Mouse (Mus musculus): Measurements from ENCODE around the gene Rbp2. TPM values are rescaled to one million over a fixed set of nuclear protein-coding genes. Genes with fewer than 3 reads are reported as not detected.

Gene Rbp2
- not detected in 2 replicates for polyA plus RNA-seq (2016; fragmentation: Nextera tagmentation; extraction: Ambion mirVana)

DNA sequence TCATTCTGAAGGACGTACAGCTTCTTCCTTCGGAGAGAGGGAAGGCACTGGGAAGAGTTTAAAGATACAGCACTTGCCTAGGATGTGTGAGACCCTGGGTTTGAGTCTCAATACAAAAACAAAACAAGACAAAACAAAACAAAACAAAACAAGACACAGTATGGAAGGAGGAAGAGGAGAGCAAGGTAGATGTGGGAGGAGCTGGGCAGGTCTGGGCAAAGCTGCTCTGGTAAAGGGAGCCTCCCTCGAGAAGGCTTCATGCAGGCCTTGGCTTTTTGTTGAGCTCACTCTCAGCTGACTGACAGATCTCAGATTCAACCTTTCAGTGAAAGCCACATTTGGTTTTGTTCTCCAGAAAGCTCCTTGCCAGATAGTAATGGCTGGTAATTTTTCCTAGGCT lies at the start of gene Rbp2:
Rbp2 (plus strand) TSS at position 301 of the 400 bp plus-strand sequence.
- 83% methylated on average over 3 of the region's 3 CpGs for WGBS
- H3K4me2 ChIP-seq, result no peak within 1 kb of the TSS
- no peak within 1 kb of the TSS for H3K27ac ChIP-seq
- no peaks in the 10 kb centered on the region for H3K36me3 ChIP-seq (replicated peaks)
- ATAC-seq (ENCODE audit: low FRiP score), result no peak
- H3K4me3 ChIP-seq (replicated peaks), result no peak within 1 kb of the TSS
- no peaks in the 10 kb centered on the region for H3K9me3 ChIP-seq
- no peaks in the 10 kb centered on the region for H3K27me3 ChIP-seq
- H3K4me1 ChIP-seq, result no peaks in the 10 kb centered on the region
- H3K9ac ChIP-seq, result no peak within 1 kb of the TSS

DNA sequence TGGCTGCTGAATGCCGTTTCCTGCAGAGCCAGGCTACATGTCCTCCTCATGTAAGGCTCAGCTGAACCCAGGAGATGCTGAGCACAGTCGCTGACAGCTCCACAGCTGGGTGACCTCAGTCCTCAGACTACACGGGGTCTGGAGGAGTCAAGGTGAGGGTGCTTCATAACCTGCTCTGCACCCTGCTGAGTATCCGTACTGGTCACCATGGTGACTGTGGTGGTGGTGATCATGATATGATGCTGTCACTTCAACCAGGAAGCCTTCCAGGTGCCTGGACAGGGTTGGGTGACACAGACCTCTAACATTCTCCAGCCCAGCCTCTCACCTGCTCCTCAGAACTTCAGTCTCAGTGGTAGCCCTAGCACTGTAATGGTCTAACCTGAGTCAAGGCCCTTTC lies 48.1 kb upstream of the Rbp2 start:
- Histone ChIP-seq H3K9me3 (no peaks in the 10 kb centered on the region), H3K36me3 (replicated peaks) (no peaks in the 10 kb centered on the region), H3K9ac (no peak overlapping the region), H3K4me2 (no peak overlapping the region), H3K27ac (no peak overlapping the region), H3K27me3 (peaks cover 63% of the 10 kb centered on the region), H3K4me3 (replicated peaks) (no peak overlapping the region), H3K4me1 (peaks cover 12% of the 10 kb centered on the region)
- 82% methylated on average over 4 of the region's 4 CpGs for WGBS
- ATAC-seq (ENCODE audit: low FRiP score), result no peak

DNA sequence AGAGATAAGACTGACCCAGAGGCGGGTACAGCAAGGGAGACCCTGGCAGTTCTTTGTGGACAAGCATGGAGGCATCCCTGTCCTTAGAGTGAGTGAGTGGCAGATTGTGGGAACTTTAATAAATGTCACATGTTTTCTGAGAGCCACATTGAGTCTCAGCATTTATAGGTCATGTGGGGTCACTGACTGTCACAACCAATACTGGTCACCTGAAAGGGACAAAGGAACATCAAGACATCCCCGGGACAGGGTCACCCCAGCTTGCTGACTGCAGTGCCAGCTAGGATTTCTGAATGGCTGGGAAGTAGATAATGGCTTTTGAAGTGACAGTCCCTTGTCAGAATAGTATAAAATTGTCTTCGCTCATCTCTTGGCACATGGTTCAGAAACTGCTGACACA lies 46.8 kb upstream of the Rbp2 start:
- Histone ChIP-seq H3K4me3 (replicated peaks) (no peak overlapping the region), H3K27me3 (peaks cover 52% of the 10 kb centered on the region), H3K9ac (no peak overlapping the region), H3K4me2 (no peak overlapping the region), H3K27ac (no peak overlapping the region), H3K4me1 (no peaks in the 10 kb centered on the region; the same call in 1 of the 2 replicates), H3K36me3 (replicated peaks) (no peaks in the 10 kb centered on the region), H3K9me3 (no peaks in the 10 kb centered on the region)
- 60% methylated on average over 3 of the region's 3 CpGs for WGBS
- no peak for ATAC-seq (ENCODE audit: low FRiP score)

DNA sequence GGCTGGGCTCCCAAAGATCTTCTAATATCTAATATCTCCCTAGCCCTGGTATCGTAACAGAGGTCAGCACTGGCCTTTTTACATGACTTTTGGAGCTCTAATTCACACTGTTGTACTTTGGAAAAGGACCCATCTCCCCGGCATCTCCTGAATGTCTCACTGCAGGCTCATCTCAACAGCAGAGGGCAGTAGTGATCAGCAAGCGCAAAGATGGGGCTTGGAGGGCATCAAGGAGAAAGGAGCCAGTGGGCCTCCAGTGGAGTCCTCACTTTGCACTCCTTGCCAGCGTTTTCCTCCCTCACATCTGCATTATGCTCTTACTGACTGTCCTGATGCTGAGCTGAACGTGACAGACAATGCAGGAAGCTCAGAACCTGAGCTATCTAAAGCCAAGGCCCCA lies 43.3 kb upstream of the Rbp2 start:
- Histone ChIP-seq H3K4me1 (no peaks in the 10 kb centered on the region; the same call in 1 of the 2 replicates), H3K9ac (no peak overlapping the region), H3K36me3 (replicated peaks) (no peaks in the 10 kb centered on the region), H3K27me3 (peaks cover 32% of the 10 kb centered on the region), H3K9me3 (no peaks in the 10 kb centered on the region), H3K27ac (no peak overlapping the region), H3K4me3 (replicated peaks) (no peak overlapping the region), H3K4me2 (no peak overlapping the region)
- no peak for ATAC-seq (ENCODE audit: low FRiP score)
- WGBS, result 36% methylated on average over 5 of the region's 5 CpGs

DNA sequence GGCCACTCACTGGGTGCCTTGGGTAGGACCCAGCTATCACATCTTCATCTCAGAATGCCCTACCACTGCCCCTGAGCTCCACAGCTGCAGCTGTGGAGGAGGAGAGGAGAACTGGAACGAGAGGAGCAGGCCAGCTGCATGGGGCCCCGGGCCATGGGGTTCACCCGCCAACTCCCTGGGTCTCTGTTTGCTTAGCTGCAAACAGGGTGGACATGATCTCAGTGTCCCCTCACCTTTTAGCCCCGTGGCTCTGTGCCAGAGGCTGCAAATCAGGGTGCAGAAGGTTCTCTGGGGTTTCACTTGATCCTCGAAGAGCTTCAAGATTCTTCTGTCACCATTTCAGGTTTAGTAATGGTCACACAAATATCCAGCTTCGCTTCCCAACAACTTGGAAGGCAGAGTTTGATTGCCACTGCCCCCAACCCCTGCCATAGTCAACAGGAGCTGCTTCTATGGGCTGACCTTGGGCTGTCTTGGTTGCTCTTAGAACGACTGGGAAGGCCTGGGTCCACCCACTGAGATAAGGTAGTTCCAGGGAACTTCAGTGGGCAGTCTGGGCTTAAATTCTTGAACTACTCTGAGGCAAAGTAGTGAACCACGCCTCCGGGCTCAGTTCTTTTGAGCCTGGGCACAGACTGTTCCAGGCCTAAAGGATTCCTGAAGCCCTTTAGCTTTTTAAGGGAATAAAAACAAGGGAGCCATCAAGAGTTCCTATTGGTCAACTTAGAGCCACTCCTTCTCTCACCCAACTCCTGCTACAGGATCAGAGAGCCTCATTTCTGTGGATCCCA lies 40.4 kb upstream of the Rbp2 start:
- Histone ChIP-seq H3K4me3 (replicated peaks) (no peak overlapping the region), H3K9me3 (no peaks in the 10 kb centered on the region), H3K36me3 (replicated peaks) (no peaks in the 10 kb centered on the region), H3K4me1 (peaks cover 3% of the 10 kb centered on the region; the same call in 1 of the 2 replicates), H3K9ac (no peak overlapping the region), H3K4me2 (no peak overlapping the region), H3K27me3 (peaks cover 21% of the 10 kb centered on the region; the same call in 1 of the 2 replicates), H3K27ac (no peak overlapping the region)
- no peak for ATAC-seq (ENCODE audit: low FRiP score)
- 83% methylated on average over 9 of the region's 9 CpGs for WGBS

DNA sequence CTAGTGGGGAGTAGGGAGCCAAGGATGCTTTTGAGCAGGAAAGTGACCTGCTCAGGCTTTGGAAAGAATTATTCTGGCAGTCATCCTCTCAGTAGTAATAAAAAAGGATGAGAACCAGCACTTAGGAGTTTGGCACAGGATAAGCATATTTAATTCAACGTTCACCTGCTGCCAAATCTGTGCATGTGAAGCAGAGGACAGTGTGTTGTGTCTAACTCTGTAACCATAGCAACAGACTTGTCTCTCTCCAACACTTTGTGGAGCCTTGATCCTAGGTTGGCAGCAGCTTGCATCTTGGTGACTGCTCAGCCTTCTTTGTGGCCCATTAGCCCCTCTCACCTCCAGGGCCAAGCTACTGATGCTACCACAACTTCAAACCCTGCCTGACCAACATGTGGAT lies 34.9 kb upstream of the Rbp2 start:
- no peaks in the 10 kb centered on the region for H3K36me3 ChIP-seq (replicated peaks)
- ATAC-seq (ENCODE audit: low FRiP score), result no peak
- no peak overlapping the region for H3K4me2 ChIP-seq
- no peaks in the 10 kb centered on the region for H3K9me3 ChIP-seq
- H3K4me1 ChIP-seq, result peaks cover 3% of the 10 kb centered on the region; the same call in 1 of the 2 replicates
- no peak overlapping the region for H3K9ac ChIP-seq
- no peak overlapping the region for H3K27ac ChIP-seq
- WGBS, result 83% methylated on average over 1 of the region's 1 CpGs
- H3K4me3 ChIP-seq (replicated peaks), result no peak overlapping the region
- no peaks in the 10 kb centered on the region for H3K27me3 ChIP-seq

DNA sequence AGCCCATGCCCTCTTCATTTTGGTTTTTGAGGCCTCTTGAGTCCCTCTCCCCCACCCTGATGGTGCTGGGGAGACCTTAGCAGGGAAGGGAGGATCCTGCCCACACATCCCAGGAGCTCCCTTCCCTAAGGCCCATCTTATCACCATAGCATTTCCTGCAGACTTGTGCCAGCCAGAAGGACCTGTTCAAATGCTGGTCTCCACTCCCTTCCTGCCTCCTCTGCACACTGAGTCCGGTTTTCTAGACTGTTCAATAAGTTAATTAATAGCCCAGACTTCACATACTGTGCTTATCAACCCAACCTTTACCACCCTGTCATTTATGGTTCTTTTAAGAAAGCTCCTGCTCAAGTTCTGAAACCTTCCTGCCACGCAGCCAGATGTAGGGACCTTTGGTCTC lies 19.2 kb upstream of the Rbp2 start:
- Histone ChIP-seq H3K9me3 (no peaks in the 10 kb centered on the region), H3K4me1 (no peaks in the 10 kb centered on the region), H3K27ac (no peak overlapping the region), H3K9ac (no peak overlapping the region), H3K4me3 (replicated peaks) (no peak overlapping the region), H3K36me3 (replicated peaks) (no peaks in the 10 kb centered on the region), H3K27me3 (no peaks in the 10 kb centered on the region), H3K4me2 (no peak overlapping the region)
- ATAC-seq (ENCODE audit: low FRiP score), result no peak
- 83% methylated on average over 2 of the region's 2 CpGs for WGBS

DNA sequence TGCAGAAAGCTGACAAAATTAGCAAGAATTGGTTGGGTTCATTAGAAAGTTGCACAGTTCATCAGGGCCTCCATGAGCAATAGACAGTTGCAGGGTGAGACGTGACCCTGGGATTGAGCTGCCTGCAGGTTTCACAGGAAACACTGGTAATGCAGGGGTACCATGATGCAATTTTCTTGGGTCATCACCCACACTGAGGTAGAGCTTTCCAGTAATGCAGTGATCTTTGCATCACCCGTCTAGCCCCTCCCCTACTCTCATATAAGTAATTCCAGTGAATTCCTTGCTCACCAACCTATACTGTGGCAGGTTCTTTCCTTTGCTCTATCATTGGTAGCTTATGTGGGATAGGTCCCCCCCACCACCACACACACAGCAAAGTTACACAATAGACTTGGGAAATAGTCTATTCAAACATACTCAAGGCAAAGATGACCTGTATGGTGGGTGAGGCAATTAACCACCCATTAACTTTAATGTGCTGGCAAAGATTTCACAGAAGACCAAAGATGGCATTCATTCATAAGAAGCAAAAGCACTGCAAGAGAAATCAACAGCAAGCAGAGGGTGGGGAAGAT lies 5.7 kb upstream of the Rbp2 start:
- ATAC-seq (ENCODE audit: low FRiP score), result no peak
- WGBS, result 80% methylated on average over 2 of the region's 2 CpGs
- Histone ChIP-seq H3K9me3 (no peaks in the 10 kb centered on the region), H3K4me2 (no peak overlapping the region), H3K9ac (no peak overlapping the region), H3K4me1 (no peaks in the 10 kb centered on the region), H3K27me3 (no peaks in the 10 kb centered on the region), H3K27ac (no peak overlapping the region), H3K4me3 (replicated peaks) (no peak overlapping the region), H3K36me3 (replicated peaks) (no peaks in the 10 kb centered on the region)

DNA sequence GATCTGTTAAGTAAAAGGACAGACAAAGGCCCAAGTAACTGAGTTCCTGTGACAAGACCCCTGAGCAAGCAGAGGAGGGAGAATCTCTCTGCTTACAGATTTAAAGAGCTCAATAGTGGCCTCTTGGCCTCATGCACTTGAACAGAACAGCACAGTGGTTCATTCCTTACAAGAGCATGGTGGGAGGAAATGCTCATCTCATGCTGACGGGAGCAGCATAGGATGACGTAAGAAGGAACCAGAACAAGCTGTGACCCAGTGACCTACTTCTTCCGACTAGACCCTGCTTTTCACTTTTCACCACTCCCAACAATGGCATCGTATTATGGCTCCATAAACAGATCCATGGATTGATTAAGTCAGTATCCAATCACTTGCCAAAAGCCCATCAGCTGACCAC lies 3.7 kb upstream of the Rbp2 start:
- WGBS, result 62% methylated on average over 4 of the region's 4 CpGs
- Histone ChIP-seq H3K4me1 (no peaks in the 10 kb centered on the region), H3K27me3 (no peaks in the 10 kb centered on the region), H3K36me3 (replicated peaks) (no peaks in the 10 kb centered on the region), H3K27ac (no peak overlapping the region), H3K4me3 (replicated peaks) (no peak overlapping the region), H3K9me3 (no peaks in the 10 kb centered on the region), H3K4me2 (no peak overlapping the region), H3K9ac (no peak overlapping the region)
- no peak for ATAC-seq (ENCODE audit: low FRiP score)

DNA sequence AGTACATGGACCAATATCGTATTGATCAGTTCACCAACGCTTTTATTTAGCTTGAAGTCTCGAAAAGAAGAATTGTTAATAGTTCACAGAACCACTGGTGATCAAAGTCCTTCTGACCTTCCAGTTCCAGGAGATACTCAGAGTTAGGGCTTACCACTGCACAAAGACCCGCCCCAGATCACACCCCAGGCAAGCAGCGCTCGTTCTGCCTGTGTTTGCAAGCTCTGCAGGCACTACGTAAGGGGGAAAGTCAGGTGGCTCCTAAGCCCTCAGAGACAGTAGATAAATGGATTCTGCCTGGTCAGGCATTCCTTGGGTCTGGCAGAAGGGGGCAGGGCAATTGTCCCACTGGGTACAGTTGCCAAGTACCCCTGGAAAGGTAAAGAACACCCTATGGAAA lies 895 bp upstream of the Rbp2 start:
- Histone ChIP-seq H3K4me1 (no peaks in the 10 kb centered on the region), H3K4me3 (replicated peaks) (no peak overlapping the region), H3K27me3 (no peaks in the 10 kb centered on the region), H3K27ac (no peak overlapping the region), H3K4me2 (no peak overlapping the region), H3K9me3 (no peaks in the 10 kb centered on the region), H3K9ac (no peak overlapping the region), H3K36me3 (replicated peaks) (no peaks in the 10 kb centered on the region)
- ATAC-seq (ENCODE audit: low FRiP score), result no peak
- WGBS, result 89% methylated on average over 7 of the region's 7 CpGs

DNA sequence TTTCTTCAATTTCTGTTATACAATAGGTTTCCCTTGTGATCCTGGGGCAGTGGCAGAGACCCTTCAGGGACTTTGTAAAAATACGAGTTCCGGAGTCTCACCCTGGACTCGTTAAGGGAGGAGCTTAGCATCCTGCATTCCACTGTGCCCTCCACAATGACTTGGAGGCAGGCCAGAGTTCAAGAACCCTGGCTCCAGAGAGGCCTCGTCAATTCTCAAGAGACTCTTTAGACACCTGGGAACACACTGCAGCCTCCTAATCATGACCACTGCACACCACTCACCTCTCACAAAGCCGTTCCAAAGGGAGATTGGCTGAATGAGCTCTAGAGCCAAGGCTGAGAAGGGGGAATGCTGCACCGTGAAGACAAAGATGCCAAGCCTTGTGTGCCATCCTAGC lies 1.4 kb downstream of the Rbp2 start:
- Histone ChIP-seq H3K9me3 (no peaks in the 10 kb centered on the region), H3K4me2 (no peak overlapping the region), H3K36me3 (replicated peaks) (no peaks in the 10 kb centered on the region), H3K4me1 (no peaks in the 10 kb centered on the region), H3K27ac (no peak overlapping the region), H3K4me3 (replicated peaks) (no peak overlapping the region), H3K9ac (no peak overlapping the region), H3K27me3 (no peaks in the 10 kb centered on the region)
- 67% methylated on average over 6 of the region's 6 CpGs for WGBS
- no peak for ATAC-seq (ENCODE audit: low FRiP score)

DNA sequence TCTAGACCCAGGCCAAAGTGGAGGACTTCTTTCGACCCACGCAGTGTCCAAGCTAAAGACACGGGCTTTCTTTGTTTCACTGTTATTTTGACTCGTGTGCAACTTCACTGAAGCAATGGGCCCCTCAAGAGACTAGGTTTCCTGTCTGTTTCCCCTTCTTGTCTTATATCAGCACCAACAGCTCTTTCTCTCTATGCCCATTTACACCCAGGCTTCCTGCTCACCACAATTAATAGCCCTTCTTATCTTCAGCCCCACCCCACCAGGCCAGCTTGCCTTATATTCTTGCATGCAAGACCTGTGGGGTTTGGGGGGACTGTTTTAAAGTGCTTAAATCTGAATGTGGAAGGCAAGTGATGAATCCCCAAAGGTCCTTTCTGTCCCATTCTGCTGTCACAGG lies 3.6 kb downstream of the Rbp2 start:
- H3K9ac ChIP-seq, result no peak overlapping the region
- no peak for ATAC-seq (ENCODE audit: low FRiP score)
- H3K27ac ChIP-seq, result no peak overlapping the region
- H3K27me3 ChIP-seq, result no peaks in the 10 kb centered on the region; the same call in 1 of the 2 replicates
- H3K36me3 ChIP-seq (replicated peaks), result no peaks in the 10 kb centered on the region
- no peak overlapping the region for H3K4me2 ChIP-seq
- WGBS, result 80% methylated on average over 4 of the region's 4 CpGs
- H3K4me3 ChIP-seq (replicated peaks), result no peak overlapping the region
- no peaks in the 10 kb centered on the region for H3K9me3 ChIP-seq
- H3K4me1 ChIP-seq, result no peaks in the 10 kb centered on the region

DNA sequence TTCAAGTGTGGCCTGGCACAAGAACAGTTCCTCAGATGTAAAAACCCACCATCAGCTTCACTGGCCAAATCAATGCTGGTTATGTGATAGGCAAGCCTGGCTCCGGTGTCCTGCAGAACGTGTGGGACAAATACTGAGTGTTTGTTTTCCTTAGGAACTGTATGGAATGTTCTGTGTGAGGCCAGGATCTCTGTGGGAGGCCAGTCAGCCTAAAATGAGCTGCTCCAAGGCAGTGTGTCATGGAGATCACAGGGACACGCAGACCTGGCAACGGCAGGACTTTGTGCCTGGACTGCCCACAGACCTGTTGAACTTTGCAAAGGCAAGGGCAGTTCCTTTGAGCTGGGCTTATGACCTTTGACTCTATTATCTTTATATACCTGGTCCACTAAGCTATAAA lies 4.2 kb downstream of the Rbp2 start:
- H3K36me3 ChIP-seq (replicated peaks), result no peaks in the 10 kb centered on the region
- no peak overlapping the region for H3K9ac ChIP-seq
- no peak for ATAC-seq (ENCODE audit: low FRiP score)
- no peaks in the 10 kb centered on the region for H3K4me1 ChIP-seq
- no peaks in the 10 kb centered on the region for H3K9me3 ChIP-seq
- H3K27me3 ChIP-seq, result no peaks in the 10 kb centered on the region; the same call in 1 of the 2 replicates
- 65% methylated on average over 4 of the region's 4 CpGs for WGBS
- H3K27ac ChIP-seq, result no peak overlapping the region
- no peak overlapping the region for H3K4me3 ChIP-seq (replicated peaks)
- no peak overlapping the region for H3K4me2 ChIP-seq
